Mouse (Mus musculus): ENCODE measurements around the gene Zc3h7a.
A peak's percentile ranks its signal among the peaks of the same experiment; 100 is the strongest.
"Not testable (repeated sequence)": the region's sequence is repeated elsewhere in the genome, so short reads cannot be mapped to it uniquely, and the experiment has no call there.

Zc3h7a gene

GRCm38 (mm10) chr16:11176208-11176883 lies at the start of gene Zc3h7a:
Gene Zc3h7a, minus strand, starts transcription at chr16:11176393.
- DNase-seq (ENCODE audit: low spot score in 2 of 2), result peak; percentile 78 to 88

- no peak for DNase-seq (ENCODE audit: low spot score in 2 of 2)
Measured at GRCm38 (mm10) chr16:11217801-11218200, 41.6 kb upstream of the Zc3h7a start.

- no peak for DNase-seq (ENCODE audit: low spot score in 2 of 2)
Measured at GRCm38 (mm10) chr16:11203600-11204390, 27.6 kb upstream of the Zc3h7a start.

DNA sequence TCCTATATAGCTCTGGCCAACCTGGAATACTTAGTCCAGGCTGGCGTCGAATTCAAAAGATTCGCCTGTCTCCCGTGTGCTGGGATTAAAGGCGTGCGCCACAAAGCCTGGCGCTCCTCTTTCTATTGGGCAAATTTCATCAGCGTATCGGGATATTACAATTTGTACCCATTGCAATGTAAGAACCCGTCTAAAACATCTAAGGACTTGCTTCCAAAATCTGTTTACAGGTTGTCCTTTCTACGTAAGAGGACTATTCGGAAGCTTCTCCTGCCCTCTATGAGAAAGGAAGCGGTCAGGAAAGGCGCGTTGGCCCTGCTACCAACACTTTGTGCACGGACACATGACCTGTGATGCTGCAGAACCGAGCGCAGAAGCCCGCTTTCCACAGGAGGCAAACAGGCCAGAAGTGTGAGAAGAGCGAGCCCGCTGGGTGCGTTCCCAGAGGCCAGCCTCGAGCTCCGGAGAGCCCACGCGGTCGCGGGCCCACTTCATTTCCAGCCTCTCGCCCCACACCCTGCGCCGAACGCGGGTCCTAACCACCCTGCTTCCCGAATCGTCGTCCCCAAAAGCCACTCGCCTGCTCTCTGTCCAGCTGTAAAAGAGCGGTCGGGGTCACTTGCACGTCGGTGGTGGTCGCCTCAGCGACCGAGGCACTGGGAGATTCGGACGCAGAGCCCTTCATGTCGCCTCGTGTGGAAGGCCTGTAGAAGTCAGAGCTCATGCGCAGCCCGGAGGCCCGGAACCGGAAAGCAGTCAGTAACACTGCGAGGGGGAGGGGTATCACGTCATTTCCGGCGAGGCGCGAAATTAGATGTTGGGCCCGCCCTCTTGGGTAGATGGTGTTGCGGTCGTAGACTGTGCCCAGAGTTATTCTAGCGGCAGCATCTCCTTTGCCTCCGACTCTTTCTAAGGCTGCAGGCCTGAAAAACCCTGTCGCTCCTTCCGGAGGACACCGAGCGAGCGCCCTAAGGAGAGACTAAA lies 26.7 kb upstream of the Zc3h7a start, which contains the start of gene Rsl1d1:
Rsl1d1 (minus strand) TSS at position 761 of the 984 bp plus-strand sequence.
- peak; percentile 87 to 91 for DNase-seq (ENCODE audit: low spot score in 2 of 2)

DNA sequence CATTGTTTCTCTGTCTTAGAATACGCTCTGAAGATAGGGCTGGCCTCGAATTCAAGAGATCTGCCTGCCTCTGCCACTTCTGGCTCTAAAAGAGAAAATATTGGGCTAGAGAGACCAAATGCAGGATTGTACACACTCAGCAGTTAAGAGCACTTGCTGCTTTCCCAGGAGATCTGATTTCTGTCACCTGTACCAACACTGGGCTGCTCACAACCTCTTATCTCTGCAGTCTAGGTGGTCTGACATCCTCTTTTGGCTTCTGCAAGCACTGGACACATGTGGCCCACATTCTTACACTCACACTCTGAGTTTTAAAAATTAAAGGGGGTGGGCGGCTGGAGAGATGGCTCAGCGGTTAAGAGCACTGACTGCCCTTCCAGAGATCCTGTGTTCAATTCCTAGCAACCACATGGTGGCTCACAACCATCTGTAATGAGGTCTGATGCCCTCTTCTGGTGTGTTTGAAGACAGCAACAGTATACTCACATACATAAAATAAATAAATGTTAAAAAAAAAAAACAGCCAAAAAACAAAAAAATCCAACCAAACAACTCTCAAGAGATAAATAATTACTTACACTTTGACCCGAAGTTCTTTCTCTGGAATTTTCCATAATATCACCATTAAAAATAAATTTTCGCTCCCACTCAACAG lies 25.7 kb upstream of the Zc3h7a start:
- no peak for DNase-seq (ENCODE audit: low spot score in 2 of 2)

GRCm38 (mm10) chr16:11200247-11200646 lies 24.1 kb upstream of the Zc3h7a start:
- no peak for DNase-seq (ENCODE audit: low spot score in 2 of 2)

DNA sequence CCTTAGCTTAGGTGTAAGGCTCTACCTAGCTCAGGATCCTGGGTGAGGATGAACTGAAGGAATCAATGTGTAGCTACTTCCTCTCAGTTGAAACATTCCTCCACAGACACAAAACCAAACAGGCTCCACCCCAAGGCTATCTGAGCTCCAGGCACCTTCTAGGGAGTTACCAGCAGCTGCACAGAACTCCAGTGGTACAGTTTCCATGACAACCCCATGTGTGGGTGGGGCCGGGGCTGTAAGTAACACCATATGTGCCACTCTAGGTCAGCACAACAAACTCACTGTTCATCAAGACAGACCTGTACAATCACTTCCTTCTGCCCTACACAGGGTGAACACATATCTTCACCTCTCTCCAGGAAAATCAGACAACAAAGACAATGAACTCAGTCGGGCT lies 22.3 kb upstream of the Zc3h7a start:
- DNase-seq (ENCODE audit: low spot score in 2 of 2), result no peak

GRCm38 (mm10) chr16:11197052-11197451 lies 20.9 kb upstream of the Zc3h7a start:
- DNase-seq (ENCODE audit: low spot score in 2 of 2), result no peak

- DNase-seq (ENCODE audit: low spot score in 2 of 2), result no peak
Measured at GRCm38 (mm10) chr16:11193231-11193630, 17.0 kb upstream of the Zc3h7a start.

GRCm38 (mm10) chr16:11190150-11190549 lies 14.0 kb upstream of the Zc3h7a start:
- no peak for DNase-seq (ENCODE audit: low spot score in 2 of 2)

DNA sequence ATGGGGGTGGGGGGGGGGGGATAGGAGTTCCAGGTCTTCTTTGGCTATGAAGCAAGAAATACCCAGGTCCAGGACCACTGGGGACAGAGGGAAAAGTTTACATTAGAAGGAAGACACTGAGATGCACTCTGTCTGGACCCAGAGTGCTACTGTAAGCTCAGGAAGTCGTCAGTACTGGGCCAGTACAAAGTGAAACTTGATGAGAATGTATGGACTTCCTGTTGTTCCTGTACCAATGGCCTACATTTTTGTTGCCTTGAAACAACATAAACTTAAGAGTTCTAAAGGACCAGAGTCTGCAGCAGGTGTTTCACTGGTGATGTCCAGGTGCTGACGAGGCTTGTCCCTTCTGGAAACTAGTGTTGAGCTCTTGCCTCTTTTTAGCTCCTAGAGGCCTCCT lies 1.2 kb upstream of the Zc3h7a start:
- no peak for DNase-seq (ENCODE audit: low spot score in 2 of 2)

GRCm38 (mm10) chr16:11176884-11177244 lies 671 bp upstream of the Zc3h7a start:
- no peak for DNase-seq (ENCODE audit: low spot score in 2 of 2)

GRCm38 (mm10) chr16:11175489-11176207 lies 545 bp downstream of the Zc3h7a start:
- peak in 1 of 2 experiments; percentile 35 for DNase-seq (ENCODE audit: low spot score in 2 of 2)

- DNase-seq (ENCODE audit: low spot score in 2 of 2), result no peak
Measured at GRCm38 (mm10) chr16:11175100-11175488, 1.1 kb downstream of the Zc3h7a start.

DNA sequence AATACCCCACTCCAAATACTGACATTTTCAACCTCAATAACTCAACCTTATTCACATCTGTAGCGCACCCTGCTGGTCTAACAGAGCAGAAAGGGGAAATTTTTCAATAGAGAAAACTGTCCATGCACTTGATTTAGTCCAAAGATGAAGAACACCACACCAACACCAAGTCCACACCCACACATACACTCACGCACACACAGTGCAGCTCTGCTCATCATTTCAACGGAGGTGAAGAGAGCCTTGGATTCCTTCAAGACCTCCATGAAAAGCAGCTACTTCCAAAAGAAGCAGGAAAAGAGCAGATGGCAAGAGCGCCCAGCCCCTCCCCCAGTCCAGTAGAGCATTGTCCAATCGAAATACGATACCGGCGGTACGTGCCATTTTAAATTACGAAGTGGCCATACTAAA lies 1.5 kb downstream of the Zc3h7a start:
- DNase-seq (ENCODE audit: low spot score in 2 of 2), result peak; percentile 9 to 36

- no peak for DNase-seq (ENCODE audit: low spot score in 2 of 2)
Measured at GRCm38 (mm10) chr16:11171679-11172078, 4.5 kb downstream of the Zc3h7a start.

GRCm38 (mm10) chr16:11166431-11166830 lies 9.8 kb downstream of the Zc3h7a start:
- peak; percentile 23 to 30 for DNase-seq (ENCODE audit: low spot score in 2 of 2)

GRCm38 (mm10) chr16:11164695-11165255 lies 11.4 kb downstream of the Zc3h7a start:
- no peak for DNase-seq (ENCODE audit: low spot score in 2 of 2)

- not testable (repeated sequence) for DNase-seq (ENCODE audit: low spot score in 2 of 2)
Measured at GRCm38 (mm10) chr16:11157721-11158120, 18.5 kb downstream of the Zc3h7a start.

- DNase-seq (ENCODE audit: low spot score in 2 of 2), result no peak
Measured at GRCm38 (mm10) chr16:11154500-11154899, 21.7 kb downstream of the Zc3h7a start.
